Mouse (Mus musculus): Measurements from ENCODE around the gene Ogfrl1. TPM values are rescaled to one million over a fixed set of nuclear protein-coding genes. Genes with fewer than 3 reads are reported as not detected.
A peak's percentile ranks its signal among the peaks of the same experiment; 100 is the strongest.

The Ogfrl1 gene
- polyA plus RNA-seq, 1 experiment from 2014 or later, result 11.6 TPM

DNA sequence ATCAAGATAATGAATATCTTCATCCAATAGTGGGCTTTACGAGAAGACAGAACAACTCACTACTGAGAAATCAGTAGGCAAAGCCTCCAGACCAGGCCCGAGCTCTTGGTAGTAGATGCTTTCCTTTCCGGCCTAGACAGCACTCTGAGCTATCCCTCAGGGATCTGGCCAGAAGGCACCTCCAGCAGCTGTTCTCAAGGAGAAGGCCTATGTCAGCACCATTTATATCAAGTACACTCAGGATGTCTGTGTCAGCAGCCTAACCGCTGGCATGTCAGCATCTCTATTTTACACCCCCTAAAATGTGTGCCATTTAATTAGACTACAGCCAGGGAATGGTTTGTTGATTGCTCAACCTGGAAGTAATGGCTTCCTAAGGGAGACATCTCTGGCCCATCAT, 65.4 kb downstream of the Ogfrl1 start:
- Histone ChIP-seq H3K4me2 (ENCODE audit: low read length) (no peak overlapping the region), H3K4me3 (replicated peaks; ENCODE audit: low read length) (no peak overlapping the region), H3K36me3 (ENCODE audit: control insufficient read depth, insufficient read depth) (no peaks in the 10 kb centered on the region), H3K27ac (ENCODE audit: low read length) (no peak overlapping the region), H3K9me3 (ENCODE audit: control insufficient read depth, low read length) (no peaks in the 10 kb centered on the region), H3K27me3 (replicated peaks; ENCODE audit: control insufficient read depth, insufficient read depth, low read length) (no peaks in the 10 kb centered on the region), H3K4me1 (replicated peaks; ENCODE audit: control insufficient read depth, insufficient read depth, low read length) (no peaks in the 10 kb centered on the region), H3K9ac (replicated peaks; ENCODE audit: low read depth, low read length) (no peak overlapping the region)
- 90% methylated on average over 4 of the region's 4 CpGs for WGBS
- no peak for ATAC-seq

DNA sequence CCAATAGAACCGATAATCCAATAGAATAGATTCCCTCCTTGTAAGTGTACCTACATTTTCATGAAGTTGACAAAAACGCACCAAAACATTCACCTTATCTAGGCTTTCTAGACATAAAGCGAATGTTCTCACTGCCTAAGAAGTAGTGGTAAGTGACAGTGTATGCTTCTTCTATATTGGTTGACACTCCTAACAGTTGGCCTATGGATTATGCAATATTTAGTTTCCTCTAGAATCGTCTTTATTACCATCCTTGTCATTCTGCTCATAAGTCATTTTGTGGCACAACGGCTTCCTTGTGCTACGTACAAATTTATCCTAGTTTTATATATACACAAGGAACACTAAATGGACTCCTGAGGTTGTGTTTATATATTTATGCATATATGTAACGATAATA, 72.4 kb downstream of the Ogfrl1 start:
- WGBS, result 96% methylated on average over 7 of the region's 7 CpGs
- no peak overlapping the region for H3K27ac ChIP-seq (ENCODE audit: low read length)
- H3K36me3 ChIP-seq (ENCODE audit: control insufficient read depth, insufficient read depth), result no peaks in the 10 kb centered on the region
- no peak for ATAC-seq
- H3K27me3 ChIP-seq (replicated peaks; ENCODE audit: control insufficient read depth, insufficient read depth, low read length), result no peaks in the 10 kb centered on the region
- no peaks in the 10 kb centered on the region for H3K9me3 ChIP-seq (ENCODE audit: control insufficient read depth, low read length)
- no peak overlapping the region for H3K4me3 ChIP-seq (replicated peaks; ENCODE audit: low read length)
- no peak overlapping the region for H3K9ac ChIP-seq (replicated peaks; ENCODE audit: low read depth, low read length)
- H3K4me1 ChIP-seq (replicated peaks; ENCODE audit: control insufficient read depth, insufficient read depth, low read length), result peaks cover 10% of the 10 kb centered on the region
- H3K4me2 ChIP-seq (ENCODE audit: low read length), result no peak overlapping the region

DNA sequence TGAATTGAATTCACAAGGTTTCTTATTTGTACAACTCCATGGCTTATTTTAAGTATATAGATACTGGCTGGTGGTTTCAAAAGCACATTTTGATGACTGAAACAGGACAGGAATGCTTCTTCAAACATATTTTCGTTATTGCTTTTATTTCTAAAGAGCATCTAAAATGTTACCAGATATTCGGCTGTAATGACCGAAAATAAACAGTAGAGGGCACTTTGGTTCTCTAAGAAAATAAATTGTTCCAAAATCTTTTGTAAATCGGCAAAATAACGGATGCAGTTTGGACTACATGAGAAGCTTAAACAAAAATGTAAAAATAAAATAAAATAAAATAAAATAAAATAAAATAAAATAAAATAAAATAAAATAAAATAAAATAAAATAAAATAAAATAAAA, 73.3 kb downstream of the Ogfrl1 start:
- H3K27ac ChIP-seq (ENCODE audit: low read length), result no peak overlapping the region
- ATAC-seq, result no peak

DNA sequence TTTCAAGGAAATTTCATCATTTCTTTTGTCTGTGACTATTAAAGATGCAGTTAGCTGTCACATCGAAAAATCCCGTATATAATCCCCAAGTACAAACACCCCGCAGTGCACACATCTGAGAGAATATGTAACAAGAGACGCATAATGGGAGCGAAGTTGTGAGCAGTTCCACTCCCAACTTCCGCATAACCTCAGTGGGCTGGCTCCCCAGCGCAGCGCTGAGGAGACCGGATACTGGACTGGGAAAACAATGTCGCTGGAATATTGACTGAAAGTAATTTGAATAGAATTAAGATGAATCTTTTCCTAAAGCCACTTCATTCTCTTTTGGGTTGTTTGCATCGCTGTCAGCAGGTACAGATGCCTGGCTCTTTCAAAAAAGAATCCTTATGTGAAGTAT, 74.3 kb downstream of the Ogfrl1 start:
- Histone ChIP-seq H3K4me1 (replicated peaks; ENCODE audit: control insufficient read depth, insufficient read depth, low read length) (peaks cover 10% of the 10 kb centered on the region), H3K9me3 (ENCODE audit: control insufficient read depth, low read length) (no peaks in the 10 kb centered on the region), H3K4me3 (replicated peaks; ENCODE audit: low read length) (no peak overlapping the region), H3K36me3 (ENCODE audit: control insufficient read depth, insufficient read depth) (no peaks in the 10 kb centered on the region), H3K27me3 (replicated peaks; ENCODE audit: control insufficient read depth, insufficient read depth, low read length) (no peaks in the 10 kb centered on the region), H3K27ac (ENCODE audit: low read length) (no peak overlapping the region), H3K4me2 (ENCODE audit: low read length) (no peak overlapping the region), H3K9ac (replicated peaks; ENCODE audit: low read depth, low read length) (no peak overlapping the region)
- ATAC-seq, result no peak
- WGBS, result 79% methylated on average over 11 of the region's 11 CpGs

More for the DNA sequence above, 73.3 kb downstream of the Ogfrl1 start:
- 13% methylated on average over 5 of the region's 5 CpGs for WGBS
- Histone ChIP-seq H3K27me3 (replicated peaks; ENCODE audit: control insufficient read depth, insufficient read depth, low read length) (no peaks in the 10 kb centered on the region), H3K4me1 (replicated peaks; ENCODE audit: control insufficient read depth, insufficient read depth, low read length) (peaks cover 10% of the 10 kb centered on the region), H3K36me3 (ENCODE audit: control insufficient read depth, insufficient read depth) (no peaks in the 10 kb centered on the region), H3K9me3 (ENCODE audit: control insufficient read depth, low read length) (no peaks in the 10 kb centered on the region), H3K4me3 (replicated peaks; ENCODE audit: low read length) (no peak overlapping the region), H3K4me2 (ENCODE audit: low read length) (no peak overlapping the region), H3K9ac (replicated peaks; ENCODE audit: low read depth, low read length) (no peak overlapping the region)

DNA sequence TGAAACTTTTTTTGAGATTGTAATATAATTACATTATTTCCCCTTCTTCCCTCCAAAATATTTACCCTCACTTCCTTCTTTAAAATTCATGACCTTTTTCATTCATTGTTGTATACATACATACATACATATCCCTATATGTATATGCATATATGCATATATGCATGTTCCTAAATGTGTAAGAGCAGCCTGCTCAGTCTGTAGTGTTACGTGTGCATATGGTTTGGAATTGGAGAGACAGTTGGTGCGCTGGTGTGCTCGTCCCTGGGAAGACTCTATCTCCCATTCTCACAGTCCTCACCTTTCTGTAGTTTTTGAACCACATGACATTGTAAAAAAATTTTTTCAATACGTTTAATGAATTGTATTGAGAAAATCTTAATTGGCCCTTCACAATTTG, 75.4 kb downstream of the Ogfrl1 start:
- no peaks in the 10 kb centered on the region for H3K36me3 ChIP-seq (ENCODE audit: control insufficient read depth, insufficient read depth)
- no peak overlapping the region for H3K4me3 ChIP-seq (replicated peaks; ENCODE audit: low read length)
- H3K4me2 ChIP-seq (ENCODE audit: low read length), result no peak overlapping the region
- WGBS, result 69% methylated on average over 4 of the region's 4 CpGs
- peaks cover 10% of the 10 kb centered on the region for H3K4me1 ChIP-seq (replicated peaks; ENCODE audit: control insufficient read depth, insufficient read depth, low read length)
- ATAC-seq, result no peak
- no peaks in the 10 kb centered on the region for H3K27me3 ChIP-seq (replicated peaks; ENCODE audit: control insufficient read depth, insufficient read depth, low read length)
- no peaks in the 10 kb centered on the region for H3K9me3 ChIP-seq (ENCODE audit: control insufficient read depth, low read length)
- no peak overlapping the region for H3K9ac ChIP-seq (replicated peaks; ENCODE audit: low read depth, low read length)
- H3K27ac ChIP-seq (ENCODE audit: low read length), result no peak overlapping the region

DNA sequence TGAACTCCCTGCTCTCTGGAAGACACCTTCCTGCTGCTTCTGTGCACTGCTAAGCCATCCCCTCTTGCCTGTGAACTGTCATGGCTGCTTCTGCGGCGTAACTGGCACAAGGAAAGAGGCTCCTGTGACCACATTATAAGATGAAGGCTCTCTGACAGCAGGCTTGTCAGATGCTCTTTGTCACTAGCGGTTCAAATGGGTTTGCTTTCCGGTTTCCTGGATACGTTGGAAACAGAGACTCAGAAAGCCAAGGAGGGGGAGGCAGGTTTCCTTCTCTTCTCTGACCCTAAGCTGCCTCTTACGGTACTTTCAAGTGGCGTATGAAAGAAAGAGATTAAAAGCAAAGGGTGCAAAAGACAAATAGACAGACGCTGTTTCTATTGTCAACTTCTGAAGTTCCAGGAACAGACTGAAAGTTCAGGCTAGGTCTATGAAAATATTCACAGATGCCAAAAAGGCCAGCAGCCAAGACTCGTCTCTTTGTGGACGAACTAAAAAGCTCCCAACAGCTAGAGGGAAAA, 76.2 kb downstream of the Ogfrl1 start:
- H3K4me2 ChIP-seq (ENCODE audit: low read length), result peak overlapping the region; percentile 47
- 11% methylated on average over 10 of the region's 10 CpGs for WGBS
- peak; percentile 73 for ATAC-seq
- H3K9me3 ChIP-seq (ENCODE audit: control insufficient read depth, low read length), result no peaks in the 10 kb centered on the region
- H3K9ac ChIP-seq (replicated peaks; ENCODE audit: low read depth, low read length), result no peak overlapping the region
- 0 out of 2 replicates have a peak overlapping the region, but pooled peaks have one; percentile 0 for H3K4me3 ChIP-seq (replicated peaks; ENCODE audit: low read length)
- peaks cover 10% of the 10 kb centered on the region for H3K4me1 ChIP-seq (replicated peaks; ENCODE audit: control insufficient read depth, insufficient read depth, low read length)
- H3K36me3 ChIP-seq (ENCODE audit: control insufficient read depth, insufficient read depth), result no peaks in the 10 kb centered on the region
- no peak overlapping the region for H3K27ac ChIP-seq (ENCODE audit: low read length)
- H3K27me3 ChIP-seq (replicated peaks; ENCODE audit: control insufficient read depth, insufficient read depth, low read length), result no peaks in the 10 kb centered on the region

DNA sequence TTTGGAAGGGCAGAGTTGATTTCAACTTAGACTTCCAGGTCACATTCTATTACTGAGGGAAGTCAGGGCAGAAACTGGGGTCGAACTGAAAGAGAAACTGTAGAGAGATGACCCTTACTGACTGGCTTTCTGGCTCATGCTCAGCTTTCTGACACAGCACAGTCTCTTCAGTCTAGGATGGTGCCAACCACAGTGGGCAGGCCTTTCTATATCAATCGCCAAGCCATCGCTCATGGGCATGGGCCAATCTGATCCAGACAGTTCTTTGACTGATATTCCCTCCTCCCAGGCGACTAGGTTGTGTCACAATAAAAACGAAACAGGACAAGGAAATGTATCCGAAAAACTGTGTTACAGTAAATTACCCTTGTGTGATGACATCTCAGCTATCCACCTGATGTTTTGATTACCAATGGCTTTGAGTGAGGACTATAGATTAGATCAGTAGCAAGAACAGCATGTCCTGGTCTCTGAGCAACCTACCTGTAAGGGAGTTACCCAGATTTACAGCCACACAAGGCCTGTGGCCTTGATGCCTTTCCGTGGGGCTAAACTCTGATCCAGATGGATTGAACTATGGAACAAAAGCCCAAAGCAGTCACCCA, 76.9 kb downstream of the Ogfrl1 start:
- H3K27me3 ChIP-seq (replicated peaks; ENCODE audit: control insufficient read depth, insufficient read depth, low read length), result no peaks in the 10 kb centered on the region
- H3K4me2 ChIP-seq (ENCODE audit: low read length), result no peak overlapping the region; the same call in 1 of the 2 replicates
- H3K4me1 ChIP-seq (replicated peaks; ENCODE audit: control insufficient read depth, insufficient read depth, low read length), result peaks cover 10% of the 10 kb centered on the region
- H3K4me3 ChIP-seq (replicated peaks; ENCODE audit: low read length), result no peak overlapping the region
- 84% methylated on average over 7 of the region's 7 CpGs for WGBS
- H3K27ac ChIP-seq (ENCODE audit: low read length), result no peak overlapping the region
- H3K36me3 ChIP-seq (ENCODE audit: control insufficient read depth, insufficient read depth), result no peaks in the 10 kb centered on the region
- no peaks in the 10 kb centered on the region for H3K9me3 ChIP-seq (ENCODE audit: control insufficient read depth, low read length)
- H3K9ac ChIP-seq (replicated peaks; ENCODE audit: low read depth, low read length), result no peak overlapping the region
- 0 out of 2 replicates have a peak, but pooled peaks have one; percentile 13 for ATAC-seq

All from forebrain, embryonic 16.5 days (tissue).